Mouse (Mus musculus) heart, adult 2 months (tissue): ENCODE measurements around the gene Akap6.

ENCODE experiments used
- CTCF ChIP-seq: fragments of 200-600 bp; IDR thresholded peaks from 2 replicates; pipeline ENCODE4 v1.8.1; 2022; ENCODE audit warnings: antibody characterized with exemption, mild to moderate bottlenecking, moderate library complexity
- EP300 ChIP-seq: fragments of 200-500 bp; IDR thresholded peaks from 2 replicates; pipeline ENCODE4 v1.6.1; 2011; ENCODE audit warnings: low read depth, low read length, control low read depth; ENCODE audit not compliant: insufficient read depth
- POLR2A ChIP-seq: fragments of 200-500 bp; IDR thresholded peaks from 2 replicates; pipeline ENCODE4 v1.6.1; 2011; ENCODE audit warnings: mild to moderate bottlenecking, low read depth, low read length, control low read depth; ENCODE audit not compliant: insufficient read depth

GRCm38 (mm10) chr12:53029910-53030309 is 330.7 kb downstream of the Akap6 start:
- TF ChIP-seq CTCF (no peak), POLR2A (no peak), EP300 (no peak)
